Mouse (Mus musculus) heart, adult 18-20 months (tissue): ENCODE measurements around the gene Rdh7. TPM values are rescaled to one million over a fixed set of nuclear protein-coding genes. Genes with fewer than 3 reads are reported as not detected.

Experiments
- total RNA-seq, 2 experiments: library from RNA; stranded (reverse); gene quantifications; 2 replicates each; pipeline ENCODE4 v1.2.3; 2021

Gene Rdh7
- total RNA-seq, 2 experiments from 2014 or later, result not detected

Other genes with a start within 250 kb of the Rdh7 start
- gene Stat6, start 245.8 kb downstream of the Rdh7 start, total RNA-seq, result 10 to 100 TPM; 45.2 to 45.7 TPM
- 1 to 10 TPM; 3.6 to 3.8 TPM for gene Nemp1, start 221.9 kb downstream of the Rdh7 start, total RNA-seq
- 1 to 10 TPM; 4.8 to 5.3 TPM for gene Nab2, start 220.2 kb downstream of the Rdh7 start, total RNA-seq
- gene Myo1a, start 183.6 kb downstream of the Rdh7 start, total RNA-seq, result under 1 TPM in 1 of 2 experiments, not detected in 1; 0.08 TPM
- not detected for gene Tac2, start 164.3 kb downstream of the Rdh7 start, total RNA-seq
- gene Zbtb39, start 149.3 kb downstream of the Rdh7 start, total RNA-seq, result 1 to 10 TPM; 6.8 to 7.6 TPM
- gene Gpr182, start 137.1 kb downstream of the Rdh7 start, total RNA-seq, result 1 to 10 TPM; 3.3 to 3.5 TPM
- gene Rdh1, start 129.1 kb downstream of the Rdh7 start, total RNA-seq, result under 1 TPM; 0.07 to 0.10 TPM
- gene Rdh16f1, start 129.0 kb downstream of the Rdh7 start, total RNA-seq, result under 1 TPM in 1 of 2 experiments, not detected in 1; 0.10 TPM
- gene Rdh9, start 112.4 kb downstream of the Rdh7 start, total RNA-seq, result not detected
- gene Rdh16, start 87.7 kb downstream of the Rdh7 start, total RNA-seq, result under 1 TPM in 1 of 2 experiments, not detected in 1; 0.10 TPM
- gene Rdh19, start 38.9 kb downstream of the Rdh7 start, total RNA-seq, result not detected
- gene Rdh16f2, start 22.3 kb downstream of the Rdh7 start, total RNA-seq, result not detected
- not detected for gene Sdr9c7, start 9.7 kb upstream of the Rdh7 start, total RNA-seq
- gene Hsd17b6, start 118.8 kb upstream of the Rdh7 start, total RNA-seq, result not detected
- 1 to 10 TPM; 1.5 to 2.2 TPM for gene Prim1, start 126.4 kb upstream of the Rdh7 start, total RNA-seq
- 100 to 1,000 TPM; 462 to 532 TPM for gene Naca, start 146.8 kb upstream of the Rdh7 start, total RNA-seq
- gene Ptges3, start 170.1 kb upstream of the Rdh7 start, total RNA-seq, result 100 to 1,000 TPM; 104 to 110 TPM
- 1,000 to 10,000 TPM; 8,639 to 9,190 TPM for gene Atp5b, start 194.5 kb upstream of the Rdh7 start, total RNA-seq
- 10 to 100 TPM; 19.0 to 20.3 TPM for gene Baz2a, start 202.8 kb upstream of the Rdh7 start, total RNA-seq